Mouse (Mus musculus): ENCODE data around the gene Gm20479. TPM values are rescaled to one million over a fixed set of nuclear protein-coding genes. Genes with fewer than 3 reads are reported as not detected.

The Gm20479 gene
- polyA plus RNA-seq, 1 experiment from 2014 or later = not detected

- H3K27ac ChIP-seq (ENCODE audit: low read depth, low read length) = no peak overlapping the region
- no peaks in the 10 kb centered on the region for H3K9me3 ChIP-seq (ENCODE audit: control insufficient read depth, low read length)
- ATAC-seq (replicated peaks; ENCODE audit: low FRiP score) (no peak), DNase-seq (ENCODE audit: low spot score) (no peak)
- H3K27me3 ChIP-seq (ENCODE audit: control insufficient read depth, insufficient read depth, low read length) = peaks cover 76% of the 10 kb centered on the region
- no peak overlapping the region for H3K4me3 ChIP-seq (ENCODE audit: low read depth, low read length)
- no peak overlapping the region for H3K4me2 ChIP-seq (ENCODE audit: low read depth, low read length, severe bottlenecking)
- peaks cover 11% of the 10 kb centered on the region for H3K4me1 ChIP-seq (replicated peaks; ENCODE audit: control insufficient read depth, insufficient read depth, low read length)
- H3K9ac ChIP-seq (ENCODE audit: low read length) = no peak overlapping the region
- WGBS = 35% methylated on average over 16 of the region's 16 CpGs
- no peaks in the 10 kb centered on the region for H3K36me3 ChIP-seq (ENCODE audit: control insufficient read depth, insufficient read depth, low read length)
Measured at GRCm38 (mm10) chr7:27328648-27329047, 28.6 kb downstream of the Gm20479 start.

- ATAC-seq (replicated peaks; ENCODE audit: low FRiP score) = no peak
- H3K27ac ChIP-seq (ENCODE audit: low read depth, low read length) = no peak overlapping the region
- H3K4me1 ChIP-seq (replicated peaks; ENCODE audit: control insufficient read depth, insufficient read depth, low read length) = peaks cover 9% of the 10 kb centered on the region
- no peak overlapping the region for H3K9ac ChIP-seq (ENCODE audit: low read length)
- H3K36me3 ChIP-seq (ENCODE audit: control insufficient read depth, insufficient read depth, low read length) = no peaks in the 10 kb centered on the region
- 90% methylated on average over 11 of the region's 11 CpGs for WGBS
- no peak overlapping the region for H3K4me3 ChIP-seq (ENCODE audit: low read depth, low read length)
- DNase-seq (ENCODE audit: low spot score) = no peak
- peaks cover 71% of the 10 kb centered on the region for H3K27me3 ChIP-seq (ENCODE audit: control insufficient read depth, insufficient read depth, low read length)
- H3K4me2 ChIP-seq (ENCODE audit: low read depth, low read length, severe bottlenecking) = no peak overlapping the region
- H3K9me3 ChIP-seq (ENCODE audit: control insufficient read depth, low read length) = no peaks in the 10 kb centered on the region
Measured at GRCm38 (mm10) chr7:27328161-27328560, 29.1 kb downstream of the Gm20479 start.

GRCm38 (mm10) chr7:27327500-27327899 is 29.7 kb downstream of the Gm20479 start:
- H3K27me3 ChIP-seq (ENCODE audit: control insufficient read depth, insufficient read depth, low read length) = peaks cover 64% of the 10 kb centered on the region
- ATAC-seq (replicated peaks; ENCODE audit: low FRiP score) (no peak), DNase-seq (ENCODE audit: low spot score) (no peak)
- H3K36me3 ChIP-seq (ENCODE audit: control insufficient read depth, insufficient read depth, low read length) = no peaks in the 10 kb centered on the region
- no peak overlapping the region for H3K27ac ChIP-seq (ENCODE audit: low read depth, low read length)
- WGBS = 91% methylated on average over 8 of the region's 8 CpGs
- H3K9ac ChIP-seq (ENCODE audit: low read length) = no peak overlapping the region
- H3K4me2 ChIP-seq (ENCODE audit: low read depth, low read length, severe bottlenecking) = no peak overlapping the region
- no peaks in the 10 kb centered on the region for H3K9me3 ChIP-seq (ENCODE audit: control insufficient read depth, low read length)
- no peak overlapping the region for H3K4me3 ChIP-seq (ENCODE audit: low read depth, low read length)
- H3K4me1 ChIP-seq (replicated peaks; ENCODE audit: control insufficient read depth, insufficient read depth, low read length) = peaks cover 5% of the 10 kb centered on the region

GRCm38 (mm10) chr7:27326101-27326880 is 30.9 kb downstream of the Gm20479 start:
- peak overlapping the region; percentile 7 for H3K9ac ChIP-seq (ENCODE audit: low read length)
- H3K4me1 ChIP-seq (replicated peaks; ENCODE audit: control insufficient read depth, insufficient read depth, low read length) = peaks cover 5% of the 10 kb centered on the region
- 26% methylated on average over 34 of the region's 34 CpGs for WGBS
- peaks cover 52% of the 10 kb centered on the region for H3K27me3 ChIP-seq (ENCODE audit: control insufficient read depth, insufficient read depth, low read length)
- H3K4me3 ChIP-seq (ENCODE audit: low read depth, low read length) = peak overlapping the region; percentile 21; the same call in 1 of the 2 replicates
- H3K9me3 ChIP-seq (ENCODE audit: control insufficient read depth, low read length) = no peaks in the 10 kb centered on the region
- no peak overlapping the region for H3K27ac ChIP-seq (ENCODE audit: low read depth, low read length)
- H3K4me2 ChIP-seq (ENCODE audit: low read depth, low read length, severe bottlenecking) = peak overlapping the region; percentile 45; the same call in 1 of the 2 replicates
- DNase-seq (ENCODE audit: low spot score) (no peak), ATAC-seq (replicated peaks; ENCODE audit: low FRiP score) (no peak)
- H3K36me3 ChIP-seq (ENCODE audit: control insufficient read depth, insufficient read depth, low read length) = no peaks in the 10 kb centered on the region

GRCm38 (mm10) chr7:27325697-27326096 is 31.5 kb downstream of the Gm20479 start:
- Histone ChIP-seq H3K36me3 (ENCODE audit: control insufficient read depth, insufficient read depth, low read length) (no peaks in the 10 kb centered on the region), H3K4me1 (replicated peaks; ENCODE audit: control insufficient read depth, insufficient read depth, low read length) (peaks cover 3% of the 10 kb centered on the region), H3K4me3 (ENCODE audit: low read depth, low read length) (peak overlapping the region; percentile 21), H3K9ac (ENCODE audit: low read length) (peak overlapping the region; percentile 7), H3K9me3 (ENCODE audit: control insufficient read depth, low read length) (no peaks in the 10 kb centered on the region), H3K27ac (ENCODE audit: low read depth, low read length) (no peak overlapping the region), H3K27me3 (ENCODE audit: control insufficient read depth, insufficient read depth, low read length) (peaks cover 46% of the 10 kb centered on the region), H3K4me2 (ENCODE audit: low read depth, low read length, severe bottlenecking) (peak overlapping the region; percentile 45)
- ATAC-seq (replicated peaks; ENCODE audit: low FRiP score) (no peak), DNase-seq (ENCODE audit: low spot score) (peak; percentile 67)
- WGBS = 2% methylated on average over 24 of the region's 24 CpGs

GRCm38 (mm10) chr7:27324928-27325327 is 32.3 kb downstream of the Gm20479 start:
- Histone ChIP-seq H3K9me3 (ENCODE audit: control insufficient read depth, low read length) (no peaks in the 10 kb centered on the region), H3K27ac (ENCODE audit: low read depth, low read length) (no peak overlapping the region), H3K4me1 (replicated peaks; ENCODE audit: control insufficient read depth, insufficient read depth, low read length) (peaks cover 3% of the 10 kb centered on the region), H3K36me3 (ENCODE audit: control insufficient read depth, insufficient read depth, low read length) (no peaks in the 10 kb centered on the region), H3K27me3 (ENCODE audit: control insufficient read depth, insufficient read depth, low read length) (peaks cover 39% of the 10 kb centered on the region), H3K9ac (ENCODE audit: low read length) (no peak overlapping the region), H3K4me3 (ENCODE audit: low read depth, low read length) (no peak overlapping the region), H3K4me2 (ENCODE audit: low read depth, low read length, severe bottlenecking) (no peak overlapping the region)
- no peak for ATAC-seq (replicated peaks; ENCODE audit: low FRiP score)
- no peak for DNase-seq (ENCODE audit: low spot score)
- WGBS = 51% methylated on average over 19 of the region's 20 CpGs

- 98% methylated on average over 11 of the region's 11 CpGs for WGBS
Measured at GRCm38 (mm10) chr7:27324161-27324560, 33.1 kb downstream of the Gm20479 start.

GRCm38 (mm10) chr7:27323001-27323400 is 34.2 kb downstream of the Gm20479 start:
- peaks cover 3% of the 10 kb centered on the region for H3K4me1 ChIP-seq (replicated peaks; ENCODE audit: control insufficient read depth, insufficient read depth, low read length)
- no peaks in the 10 kb centered on the region for H3K36me3 ChIP-seq (ENCODE audit: control insufficient read depth, insufficient read depth, low read length)
- H3K27me3 ChIP-seq (ENCODE audit: control insufficient read depth, insufficient read depth, low read length) = peaks cover 23% of the 10 kb centered on the region
- no peak overlapping the region for H3K9ac ChIP-seq (ENCODE audit: low read length)
- H3K27ac ChIP-seq (ENCODE audit: low read depth, low read length) = no peak overlapping the region
- no peak for DNase-seq (ENCODE audit: low spot score)
- no peak overlapping the region for H3K4me3 ChIP-seq (ENCODE audit: low read depth, low read length)
- 90% methylated on average over 5 of the region's 5 CpGs for WGBS
- ATAC-seq (replicated peaks; ENCODE audit: low FRiP score) = no peak
- no peak overlapping the region for H3K4me2 ChIP-seq (ENCODE audit: low read depth, low read length, severe bottlenecking)
- H3K9me3 ChIP-seq (ENCODE audit: control insufficient read depth, low read length) = no peaks in the 10 kb centered on the region

More at GRCm38 (mm10) chr7:27324161-27324560, 33.1 kb downstream of the Gm20479 start:
- no peaks in the 10 kb centered on the region for H3K9me3 ChIP-seq (ENCODE audit: control insufficient read depth, low read length)
- DNase-seq (ENCODE audit: low spot score) = no peak
- no peak overlapping the region for H3K27ac ChIP-seq (ENCODE audit: low read depth, low read length)
- H3K27me3 ChIP-seq (ENCODE audit: control insufficient read depth, insufficient read depth, low read length) = peaks cover 32% of the 10 kb centered on the region
- no peak overlapping the region for H3K4me2 ChIP-seq (ENCODE audit: low read depth, low read length, severe bottlenecking)
- ATAC-seq (replicated peaks; ENCODE audit: low FRiP score) = no peak
- H3K4me3 ChIP-seq (ENCODE audit: low read depth, low read length) = no peak overlapping the region
- no peak overlapping the region for H3K9ac ChIP-seq (ENCODE audit: low read length)
- H3K36me3 ChIP-seq (ENCODE audit: control insufficient read depth, insufficient read depth, low read length) = no peaks in the 10 kb centered on the region
- peaks cover 3% of the 10 kb centered on the region for H3K4me1 ChIP-seq (replicated peaks; ENCODE audit: control insufficient read depth, insufficient read depth, low read length)

GRCm38 (mm10) chr7:27322291-27322690 is 34.9 kb downstream of the Gm20479 start:
- ATAC-seq (replicated peaks; ENCODE audit: low FRiP score) (no peak), DNase-seq (ENCODE audit: low spot score) (no peak)
- Histone ChIP-seq H3K27ac (ENCODE audit: low read depth, low read length) (no peak overlapping the region), H3K9ac (ENCODE audit: low read length) (no peak overlapping the region), H3K27me3 (ENCODE audit: control insufficient read depth, insufficient read depth, low read length) (peaks cover 15% of the 10 kb centered on the region), H3K9me3 (ENCODE audit: control insufficient read depth, low read length) (no peaks in the 10 kb centered on the region), H3K4me2 (ENCODE audit: low read depth, low read length, severe bottlenecking) (no peak overlapping the region), H3K36me3 (ENCODE audit: control insufficient read depth, insufficient read depth, low read length) (no peaks in the 10 kb centered on the region), H3K4me1 (replicated peaks; ENCODE audit: control insufficient read depth, insufficient read depth, low read length) (peaks cover 3% of the 10 kb centered on the region), H3K4me3 (ENCODE audit: low read depth, low read length) (no peak overlapping the region)
- WGBS = 25% methylated on average over 13 of the region's 13 CpGs
